Mouse (Mus musculus): ENCODE results near the gene Atp1a4.

- TF ChIP-seq CTCF (IDR thresholded peaks at IDR 0.05; ENCODE audit: control insufficient read depth, insufficient read depth, insufficient replicate concordance, low read depth, low read length) (no peak), POLR2A (IDR thresholded peaks at IDR 0.05; ENCODE audit: control insufficient read depth, low read depth, low read length) (no peak)
Measured at GRCm38 (mm10) chr1:172214748-172215147, 43.5 kb downstream of the Atp1a4 start.

Data from testis, adult 2 months (tissue).